Mouse (Mus musculus) lung, postnatal 0 days (tissue): ENCODE results near the gene Ccdc146.

Source experiments
- CTCF ChIP-seq: IDR thresholded peaks from 2 replicates; pipeline ENCODE4 v1.5.1; 2016; ENCODE audit warnings: antibody characterized with exemption, mild to moderate bottlenecking
- EP300 ChIP-seq: IDR thresholded peaks from 2 replicates; pipeline ENCODE4 v1.6.1; 2016; ENCODE audit warnings: antibody characterized with exemption, mild to moderate bottlenecking, control low read depth

DNA sequence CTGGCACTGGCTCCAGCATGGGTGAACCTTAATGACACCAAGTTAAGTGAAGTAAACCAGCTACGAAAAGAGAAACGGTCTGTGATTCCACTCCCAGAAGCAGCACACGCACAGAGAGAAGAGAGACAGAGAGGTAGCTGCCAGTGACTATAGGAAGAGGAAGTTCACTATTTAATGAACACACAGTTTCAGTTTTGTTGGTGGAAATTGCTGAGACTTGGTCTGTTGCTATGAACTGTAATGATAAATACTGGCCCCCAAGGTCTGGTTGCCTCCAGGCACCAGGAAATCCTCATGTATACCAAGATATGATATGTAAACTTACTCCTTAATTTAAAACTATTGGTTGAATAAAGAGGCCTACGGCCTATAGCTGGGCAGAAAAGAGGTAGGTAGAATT is 38.0 kb downstream of the Ccdc146 start:
- TF ChIP-seq CTCF (no peak), EP300 (no peak)
